Mouse (Mus musculus): ENCODE results near the gene Acadvl. TPM values are rescaled to one million over a fixed set of nuclear protein-coding genes. Genes with fewer than 3 reads are reported as not detected.

The Acadvl gene
- polyA plus RNA-seq, 1 experiment from 2014 or later: 65.9 TPM

DNA sequence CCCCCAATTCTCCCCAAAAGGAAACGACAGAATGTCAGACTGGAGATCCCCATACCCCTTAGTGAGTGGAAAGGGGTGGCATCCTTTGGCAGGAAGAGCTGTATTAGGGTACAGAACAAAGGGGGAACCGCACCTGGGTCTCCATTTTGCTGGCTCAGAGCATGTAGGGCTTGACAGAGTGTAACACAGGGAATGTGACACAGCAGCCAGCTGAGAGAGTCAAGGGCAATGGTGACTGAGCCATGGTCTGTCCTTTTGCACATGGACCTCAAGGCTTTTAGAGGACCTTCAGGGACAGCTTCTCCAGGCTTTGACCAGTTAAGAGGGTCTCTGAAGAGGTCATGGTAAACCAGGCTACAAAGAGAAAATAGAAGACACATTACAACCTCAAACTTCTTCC lies 40.3 kb downstream of the Acadvl start:
- H3K4me1 ChIP-seq (replicated peaks): peaks cover 8% of the 10 kb centered on the region; the same call in 1 of the 2 replicates
- no peak overlapping the region for H3K4me2 ChIP-seq
- H3K27ac ChIP-seq: no peak overlapping the region
- peaks cover 83% of the 10 kb centered on the region for H3K36me3 ChIP-seq
- H3K4me3 ChIP-seq (replicated peaks): no peak overlapping the region
- no peaks in the 10 kb centered on the region for H3K27me3 ChIP-seq
- no peaks in the 10 kb centered on the region for H3K9me3 ChIP-seq
- no peak for ATAC-seq (ENCODE audit: insufficient number of reproducible peaks, insufficient read depth, low FRiP score, low TSS enrichment, low read depth)
- 91% methylated on average over 2 of the region's 2 CpGs for WGBS
- no peak overlapping the region for H3K9ac ChIP-seq (replicated peaks)

GRCm38 (mm10) chr11:69970775-69971174 lies 44.4 kb downstream of the Acadvl start:
- Histone ChIP-seq H3K4me1 (replicated peaks) (peaks cover 13% of the 10 kb centered on the region), H3K9me3 (no peaks in the 10 kb centered on the region), H3K4me3 (replicated peaks) (no peak overlapping the region), H3K36me3 (peaks cover 79% of the 10 kb centered on the region), H3K9ac (replicated peaks) (no peak overlapping the region), H3K4me2 (no peak overlapping the region), H3K27ac (no peak overlapping the region), H3K27me3 (peaks cover 30% of the 10 kb centered on the region)
- no peak for ATAC-seq (ENCODE audit: insufficient number of reproducible peaks, insufficient read depth, low FRiP score, low TSS enrichment, low read depth)
- 84% methylated on average over 3 of the region's 3 CpGs for WGBS

GRCm38 (mm10) chr11:69970222-69970621 lies 45.0 kb downstream of the Acadvl start:
- Histone ChIP-seq H3K4me1 (replicated peaks) (peaks cover 16% of the 10 kb centered on the region), H3K4me2 (no peak overlapping the region), H3K9me3 (no peaks in the 10 kb centered on the region), H3K4me3 (replicated peaks) (no peak overlapping the region), H3K27ac (0 out of 2 replicates have a peak overlapping the region, but pooled peaks have one; percentile 5), H3K36me3 (peaks cover 73% of the 10 kb centered on the region), H3K27me3 (peaks cover 35% of the 10 kb centered on the region), H3K9ac (replicated peaks) (no peak overlapping the region)
- no peak for ATAC-seq (ENCODE audit: insufficient number of reproducible peaks, insufficient read depth, low FRiP score, low TSS enrichment, low read depth)
- 78% methylated on average over 6 of the region's 6 CpGs for WGBS

- Histone ChIP-seq H3K4me3 (replicated peaks) (no peak overlapping the region), H3K9ac (replicated peaks) (no peak overlapping the region), H3K27me3 (peaks cover 50% of the 10 kb centered on the region), H3K4me2 (no peak overlapping the region), H3K9me3 (no peaks in the 10 kb centered on the region), H3K4me1 (replicated peaks) (peaks cover 20% of the 10 kb centered on the region), H3K27ac (no peak overlapping the region), H3K36me3 (peaks cover 59% of the 10 kb centered on the region)
- WGBS: 85% methylated on average over 4 of the region's 4 CpGs
- no peak for ATAC-seq (ENCODE audit: insufficient number of reproducible peaks, insufficient read depth, low FRiP score, low TSS enrichment, low read depth)
Measured at GRCm38 (mm10) chr11:69968793-69969192, 46.4 kb downstream of the Acadvl start.

DNA sequence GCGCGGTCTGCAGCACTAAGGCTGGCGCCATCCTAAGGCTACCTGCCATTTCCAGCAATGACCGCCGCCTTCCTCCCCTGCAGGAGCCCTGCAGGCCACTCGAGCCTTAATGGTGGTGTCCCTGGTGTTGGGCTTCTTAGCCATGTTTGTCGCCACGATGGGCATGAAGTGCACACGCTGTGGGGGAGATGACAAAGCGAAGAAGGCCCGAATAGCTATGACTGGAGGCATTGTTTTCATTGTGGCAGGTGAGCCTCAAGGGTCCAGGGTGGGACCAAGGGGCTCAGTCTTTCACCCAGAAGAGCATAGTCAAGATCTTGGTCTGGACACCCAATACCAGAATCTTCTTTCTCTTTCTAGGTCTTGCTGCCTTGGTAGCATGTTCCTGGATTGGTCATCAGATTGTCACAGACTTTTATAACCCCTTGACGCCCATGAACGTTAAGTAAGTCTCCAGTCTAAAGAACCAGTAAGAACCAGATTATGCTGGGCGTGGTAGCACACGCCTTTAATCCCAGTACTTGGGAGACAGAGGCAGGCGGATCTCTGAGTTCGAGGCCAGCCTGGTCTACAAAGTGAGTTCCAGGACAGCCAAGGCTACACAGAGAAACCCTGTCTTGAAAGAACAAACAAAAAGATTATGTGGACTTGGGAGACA lies 48.2 kb downstream of the Acadvl start:
- WGBS: 38% methylated on average over 17 of the region's 17 CpGs
- H3K27ac ChIP-seq: no peak overlapping the region

DNA sequence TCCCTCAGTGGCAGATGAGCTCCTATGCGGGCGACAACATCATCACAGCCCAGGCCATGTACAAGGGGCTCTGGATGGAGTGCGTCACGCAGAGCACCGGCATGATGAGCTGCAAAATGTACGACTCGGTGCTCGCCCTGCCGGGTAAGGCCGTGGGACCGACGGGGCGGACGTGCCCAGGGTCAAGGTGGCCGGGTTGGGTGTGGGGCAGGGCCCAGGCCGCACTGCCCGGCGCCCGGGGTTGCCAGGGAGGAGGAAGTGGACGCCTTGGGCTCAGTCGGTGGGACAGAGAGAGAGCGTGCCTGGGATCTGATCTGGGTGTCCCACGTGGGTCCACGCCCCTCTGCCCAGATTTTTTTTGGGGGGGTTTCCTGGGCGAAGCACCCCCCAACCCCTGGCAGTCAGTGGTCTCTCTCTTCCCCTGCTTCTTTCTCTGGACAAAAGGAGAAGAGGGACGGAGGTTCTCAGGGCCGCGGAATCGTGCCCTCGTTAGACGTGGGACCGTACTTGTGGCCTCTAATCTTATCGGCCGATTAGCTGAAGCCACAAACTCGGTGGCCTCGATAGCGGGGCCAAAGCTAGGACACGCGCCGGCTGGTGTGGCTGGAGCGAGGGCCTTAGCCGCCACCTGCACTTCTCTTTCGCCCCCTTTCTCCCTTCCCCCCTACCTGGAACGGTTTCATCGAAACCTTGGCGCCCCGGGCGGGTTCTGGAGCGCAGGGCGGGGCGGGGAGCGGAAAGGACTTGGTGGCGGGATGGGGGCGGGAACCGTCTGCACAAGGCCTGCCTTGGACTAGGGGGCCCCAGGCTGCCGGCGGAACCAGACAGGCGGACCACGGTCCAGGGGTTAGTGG lies 49.0 kb downstream of the Acadvl start:
- peaks cover 20% of the 10 kb centered on the region for H3K4me1 ChIP-seq (replicated peaks)
- no peak overlapping the region for H3K27ac ChIP-seq
- H3K4me2 ChIP-seq: peak overlapping the region; percentile 68
- WGBS: 1% methylated on average over 59 of the region's 59 CpGs
- peaks cover 33% of the 10 kb centered on the region for H3K36me3 ChIP-seq
- ATAC-seq (ENCODE audit: insufficient number of reproducible peaks, insufficient read depth, low FRiP score, low TSS enrichment, low read depth): peak; percentile 34; the same call in 1 of the 2 replicates
- peak overlapping the region; percentile 24 for H3K9ac ChIP-seq (replicated peaks)
- H3K4me3 ChIP-seq (replicated peaks): peak overlapping the region; percentile 42
- peaks cover 74% of the 10 kb centered on the region for H3K27me3 ChIP-seq
- H3K9me3 ChIP-seq: no peaks in the 10 kb centered on the region

More for the DNA sequence above, 48.2 kb downstream of the Acadvl start:
- Histone ChIP-seq H3K9ac (replicated peaks) (peak overlapping the region; percentile 24), H3K4me1 (replicated peaks) (peaks cover 20% of the 10 kb centered on the region), H3K4me3 (replicated peaks) (peak overlapping the region; percentile 42), H3K4me2 (peak overlapping the region; percentile 68), H3K27me3 (peaks cover 67% of the 10 kb centered on the region), H3K36me3 (peaks cover 41% of the 10 kb centered on the region), H3K9me3 (no peaks in the 10 kb centered on the region)
- no peak for ATAC-seq (ENCODE audit: insufficient number of reproducible peaks, insufficient read depth, low FRiP score, low TSS enrichment, low read depth)

GRCm38 (mm10) chr11:69965271-69966005 lies 49.8 kb downstream of the Acadvl start:
- H3K27me3 ChIP-seq: peaks cover 82% of the 10 kb centered on the region
- 0 out of 2 replicates have a peak, but pooled peaks have one; percentile 4 for ATAC-seq (ENCODE audit: insufficient number of reproducible peaks, insufficient read depth, low FRiP score, low TSS enrichment, low read depth)
- H3K9ac ChIP-seq (replicated peaks): 0 out of 2 replicates have a peak overlapping the region, but pooled peaks have one; percentile 24
- peaks cover 29% of the 10 kb centered on the region for H3K36me3 ChIP-seq
- H3K4me1 ChIP-seq (replicated peaks): peaks cover 20% of the 10 kb centered on the region
- no peaks in the 10 kb centered on the region for H3K9me3 ChIP-seq
- H3K4me2 ChIP-seq: peak overlapping the region; percentile 68
- WGBS: 4% methylated on average over 49 of the region's 49 CpGs
- peak overlapping the region; percentile 42 for H3K4me3 ChIP-seq (replicated peaks)
- no peak overlapping the region for H3K27ac ChIP-seq

GRCm38 (mm10) chr11:69964650-69965270 lies 50.5 kb downstream of the Acadvl start, which contains the start of gene Cldn7:
Cldn7 (plus strand) TSS chr11:69964779.
- peaks cover 83% of the 10 kb centered on the region for H3K27me3 ChIP-seq
- H3K9me3 ChIP-seq: no peaks in the 10 kb centered on the region
- H3K4me1 ChIP-seq (replicated peaks): peaks cover 20% of the 10 kb centered on the region
- no peak within 1 kb of the TSS for H3K9ac ChIP-seq (replicated peaks)
- ATAC-seq (ENCODE audit: insufficient number of reproducible peaks, insufficient read depth, low FRiP score, low TSS enrichment, low read depth): no peak
- peak within 1 kb of the TSS; percentile 42 for H3K4me3 ChIP-seq (replicated peaks)
- H3K27ac ChIP-seq: no peak within 1 kb of the TSS
- H3K36me3 ChIP-seq: peaks cover 22% of the 10 kb centered on the region
- 9% methylated on average over 24 of the region's 24 CpGs for WGBS
- peak within 1 kb of the TSS; percentile 35 for H3K4me2 ChIP-seq

DNA sequence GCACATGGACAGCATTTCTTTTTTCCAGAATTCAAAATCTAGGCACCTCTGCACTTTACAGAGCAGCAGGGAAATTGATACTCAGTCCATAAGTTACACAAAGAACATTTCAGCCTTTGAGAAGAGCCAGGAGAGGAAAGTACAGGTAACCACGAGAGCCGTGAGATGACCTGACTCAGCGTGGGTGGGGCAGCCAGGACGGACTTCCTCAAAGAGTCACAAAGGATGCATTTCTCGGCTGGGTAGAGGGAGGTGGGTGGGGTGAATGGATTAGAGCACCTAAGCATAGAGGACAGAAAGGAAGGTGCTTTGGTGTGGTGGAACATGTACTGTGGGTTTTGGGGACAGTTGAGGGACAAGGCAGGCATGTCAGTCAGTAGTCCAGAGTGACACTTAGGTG lies 53.4 kb downstream of the Acadvl start:
- H3K27me3 ChIP-seq: peaks cover 74% of the 10 kb centered on the region
- no peak for ATAC-seq (ENCODE audit: insufficient number of reproducible peaks, insufficient read depth, low FRiP score, low TSS enrichment, low read depth)
- H3K9ac ChIP-seq (replicated peaks): no peak overlapping the region
- H3K4me3 ChIP-seq (replicated peaks): no peak overlapping the region
- no peak overlapping the region for H3K27ac ChIP-seq
- H3K36me3 ChIP-seq: no peaks in the 10 kb centered on the region
- 37% methylated on average over 5 of the region's 5 CpGs for WGBS
- no peak overlapping the region for H3K4me2 ChIP-seq
- H3K4me1 ChIP-seq (replicated peaks): peaks cover 18% of the 10 kb centered on the region
- H3K9me3 ChIP-seq: no peaks in the 10 kb centered on the region

GRCm38 (mm10) chr11:69960616-69961015 lies 54.6 kb downstream of the Acadvl start:
- H3K36me3 ChIP-seq: no peaks in the 10 kb centered on the region
- H3K9ac ChIP-seq (replicated peaks): no peak overlapping the region
- no peaks in the 10 kb centered on the region for H3K9me3 ChIP-seq
- no peak overlapping the region for H3K27ac ChIP-seq
- no peak overlapping the region for H3K4me2 ChIP-seq
- peaks cover 7% of the 10 kb centered on the region; the same call in 1 of the 2 replicates for H3K4me1 ChIP-seq (replicated peaks)
- no peak for ATAC-seq (ENCODE audit: insufficient number of reproducible peaks, insufficient read depth, low FRiP score, low TSS enrichment, low read depth)
- 34% methylated on average over 5 of the region's 5 CpGs for WGBS
- H3K4me3 ChIP-seq (replicated peaks): no peak overlapping the region
- peaks cover 61% of the 10 kb centered on the region for H3K27me3 ChIP-seq
